Mouse (Mus musculus): Measurements from ENCODE around the gene Gnrhr.

Gene Gnrhr

DNA sequence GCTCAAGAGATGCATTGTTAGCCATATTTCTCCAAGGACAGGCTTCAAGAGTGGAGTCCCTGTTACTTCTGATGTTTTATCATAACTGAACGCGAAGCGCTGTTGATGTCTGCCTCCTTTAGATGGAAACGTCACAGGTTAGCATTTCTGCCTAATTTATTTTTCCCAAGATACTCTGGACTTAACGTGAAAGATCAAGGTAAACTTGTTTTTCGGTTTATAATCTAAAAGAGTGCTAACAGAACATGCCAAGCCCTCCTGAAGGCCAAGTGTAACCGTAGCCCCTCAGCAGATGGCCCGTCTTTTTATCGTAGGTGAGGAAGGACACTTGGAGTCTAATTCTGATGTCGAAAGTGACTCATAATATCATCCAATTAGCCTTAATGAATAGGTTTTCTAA is at the start of gene Gnrhr:
Gene Gnrhr, minus strand, starts transcription at position 101 of the 400 bp plus-strand sequence.
- DNase-seq: no peak

DNA sequence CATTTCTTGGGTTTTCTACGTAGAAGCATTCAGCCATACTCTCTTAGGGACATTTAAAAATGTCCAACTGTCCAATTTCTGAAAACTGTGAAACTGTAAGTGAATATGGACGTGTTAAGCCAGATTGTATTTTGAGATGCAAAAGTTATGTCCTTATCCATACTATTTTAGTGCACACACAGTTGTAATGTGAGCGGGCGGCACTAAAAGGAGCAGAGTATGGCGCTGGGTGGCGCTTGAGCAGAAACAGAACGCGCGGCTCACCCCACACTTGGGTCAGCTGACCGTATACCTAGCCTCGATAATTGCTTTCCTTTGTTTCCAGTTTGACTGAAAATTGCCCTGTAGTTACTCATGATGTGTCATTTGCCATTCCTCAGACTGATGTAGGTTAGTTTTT is 48.9 kb upstream of the Gnrhr start:
- DNase-seq: no peak

DNA sequence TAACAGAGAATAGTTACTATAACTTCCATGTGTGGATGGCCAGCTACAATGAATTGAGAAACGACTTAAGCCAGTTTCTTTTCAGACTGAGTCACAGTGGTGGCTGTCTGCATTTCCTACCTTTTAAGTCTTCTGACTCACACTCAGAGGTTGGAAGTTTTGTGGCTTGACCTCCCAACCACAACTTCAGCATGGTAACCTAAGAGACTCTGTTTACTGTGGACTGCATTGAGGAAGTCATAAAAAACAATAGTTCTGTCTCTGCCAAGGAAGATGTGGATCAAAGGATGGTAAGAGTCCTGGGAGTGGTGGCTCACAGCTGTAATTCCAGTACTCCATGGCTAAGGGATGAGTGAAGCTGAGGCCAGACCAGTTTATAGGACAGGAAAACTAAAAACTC is 47.2 kb upstream of the Gnrhr start:
- DNase-seq: no peak

DNA sequence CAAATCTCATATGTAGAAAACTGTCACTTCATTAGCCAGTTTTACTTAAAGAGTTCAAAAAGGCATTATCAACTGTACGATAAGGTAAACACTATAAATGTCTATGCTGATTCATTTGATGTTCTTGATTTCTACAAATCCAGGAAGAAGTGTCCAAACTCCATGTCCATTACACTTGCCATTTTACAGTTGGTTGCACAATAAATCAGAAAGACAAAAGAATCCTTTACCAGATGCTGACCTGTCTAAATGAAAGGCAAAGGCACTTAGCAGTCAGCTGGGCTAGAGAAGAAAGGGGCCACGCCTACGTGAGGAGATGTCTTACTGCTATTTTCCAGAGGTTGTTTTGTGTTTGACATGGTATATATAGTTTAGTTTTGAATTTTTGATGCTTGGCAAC is 46.6 kb upstream of the Gnrhr start:
- DNase-seq: no peak

DNA sequence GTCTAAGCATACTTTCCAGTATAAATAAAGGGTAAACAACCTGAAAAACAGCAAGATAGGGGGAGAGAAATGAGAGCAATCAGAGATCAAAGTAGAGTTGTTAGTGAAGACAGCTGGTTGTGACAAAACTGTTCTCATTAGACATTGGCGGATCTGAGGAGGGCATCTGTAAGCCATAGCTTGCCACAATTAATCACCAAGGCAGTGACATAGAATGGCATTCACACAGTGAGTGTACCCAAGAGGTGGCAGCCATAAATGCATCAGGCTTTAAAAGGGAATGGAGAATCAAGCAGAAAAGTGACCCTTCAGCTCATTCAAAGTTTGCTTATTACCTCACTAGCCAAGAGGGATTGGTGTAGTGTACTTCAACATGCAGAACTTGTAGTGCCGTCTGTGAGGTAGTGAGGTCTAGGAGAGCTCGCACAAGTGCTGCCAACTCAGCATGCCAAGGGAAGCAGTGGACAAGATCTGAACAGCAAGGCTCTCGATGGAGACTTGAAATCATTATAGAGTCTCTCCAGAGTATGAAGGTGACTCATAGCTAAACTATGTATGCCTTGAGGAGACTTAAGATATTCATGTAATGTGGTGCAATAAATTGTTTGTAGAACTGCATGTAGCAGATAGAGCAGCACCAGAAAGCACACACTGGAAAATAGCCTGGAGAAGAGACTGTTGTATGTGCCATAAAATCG is 29.6 kb upstream of the Gnrhr start:
- no peak for DNase-seq

DNA sequence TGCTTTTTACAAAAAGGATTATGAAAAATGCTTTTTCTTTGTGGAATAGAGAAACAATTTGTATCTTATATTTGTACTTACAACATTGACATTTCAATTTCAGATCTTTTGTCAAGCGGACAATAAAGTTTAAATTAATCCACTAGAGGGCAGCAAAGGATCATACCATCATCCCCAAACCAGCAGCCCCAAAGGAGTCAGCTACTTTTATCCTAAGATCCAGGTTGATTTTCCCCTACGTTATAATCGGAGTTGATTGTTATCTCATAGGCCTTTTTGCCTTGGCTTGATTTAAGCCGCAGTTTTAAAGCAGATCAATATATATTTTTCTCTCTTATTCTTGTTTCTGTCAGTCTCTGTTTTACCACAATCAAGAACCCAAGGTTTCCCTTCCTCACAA is 6.3 kb downstream of the Gnrhr start:
- DNase-seq: no peak

DNA sequence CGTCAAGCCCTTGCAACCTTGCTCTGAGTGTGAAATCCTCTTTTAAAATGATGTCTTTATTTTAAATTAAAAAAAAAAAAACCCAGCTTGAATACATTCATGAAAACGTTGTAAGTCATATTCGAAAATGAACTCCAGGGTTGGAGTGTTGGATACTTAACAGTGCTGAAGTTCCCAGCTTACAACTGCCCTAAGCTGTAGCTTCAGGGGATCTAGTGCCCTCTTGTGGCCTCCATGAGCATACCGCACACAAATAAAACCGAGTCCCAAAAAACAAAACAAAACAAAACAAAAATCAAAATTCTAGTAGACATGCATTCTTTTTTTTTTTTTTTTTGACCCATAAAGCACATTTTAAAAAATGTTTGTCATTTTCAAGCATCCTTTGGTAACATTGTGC is 6.9 kb downstream of the Gnrhr start:
- no peak for DNase-seq

DNA sequence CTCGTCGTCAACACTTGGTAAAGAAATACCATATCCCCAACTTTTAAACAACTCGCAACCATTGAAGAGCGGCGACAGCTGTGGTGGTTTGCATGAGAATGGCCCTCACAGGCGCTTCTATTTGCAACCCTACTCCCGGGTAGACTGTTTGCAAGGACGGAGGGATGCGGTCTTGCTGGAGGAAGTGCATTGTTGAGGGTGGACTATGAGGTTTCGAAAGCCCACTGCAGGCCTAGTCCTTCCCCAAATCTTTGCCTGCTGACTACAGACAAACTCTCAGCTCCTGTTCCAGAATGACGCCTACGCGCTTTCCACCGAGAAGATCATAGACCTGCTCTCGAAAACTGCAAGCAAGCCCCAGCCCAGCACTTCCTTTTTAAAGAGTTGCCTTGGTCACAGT is 7.4 kb downstream of the Gnrhr start:
- DNase-seq: no peak

DNA sequence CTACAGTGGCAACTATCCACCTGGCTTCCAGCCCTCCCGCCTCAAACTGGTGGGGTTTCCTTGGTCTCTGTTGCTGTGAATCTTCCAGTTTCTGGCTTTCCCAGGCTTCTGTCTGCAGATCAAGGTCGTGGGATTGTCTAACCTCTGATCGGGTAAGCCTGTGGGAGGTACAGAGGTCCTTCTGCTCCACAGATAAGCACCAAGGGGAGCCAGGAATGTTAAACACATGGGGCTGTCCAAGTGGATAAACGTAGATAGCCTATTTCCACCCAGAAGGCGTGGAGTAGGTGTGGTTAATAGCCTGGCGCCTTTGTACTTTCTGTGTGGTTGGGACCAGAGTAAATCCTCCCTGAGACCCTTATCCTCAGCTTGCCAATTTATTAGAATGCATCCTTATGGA is 10.3 kb downstream of the Gnrhr start:
- no peak for DNase-seq

DNA sequence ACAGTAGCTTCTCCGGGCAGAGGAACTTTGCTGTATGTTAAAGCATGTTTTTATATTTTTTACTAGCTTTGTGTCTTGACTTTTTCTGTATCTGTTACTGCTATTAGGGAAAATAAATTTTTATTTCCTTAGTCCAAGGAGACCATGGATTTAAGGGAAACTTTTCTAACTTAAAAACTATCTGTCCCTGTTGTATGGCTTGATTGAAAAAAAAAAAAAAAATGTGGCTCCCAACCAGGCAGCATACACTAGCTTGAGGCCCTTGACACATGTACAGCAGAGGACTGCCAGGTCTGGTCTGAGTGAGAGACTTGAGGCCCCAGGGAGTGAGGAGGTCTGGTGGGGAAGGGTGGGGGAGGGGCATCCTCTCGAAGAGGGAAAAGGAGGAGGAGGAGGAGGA is 23.9 kb downstream of the Gnrhr start:
- DNase-seq: peak; percentile 9

DNA sequence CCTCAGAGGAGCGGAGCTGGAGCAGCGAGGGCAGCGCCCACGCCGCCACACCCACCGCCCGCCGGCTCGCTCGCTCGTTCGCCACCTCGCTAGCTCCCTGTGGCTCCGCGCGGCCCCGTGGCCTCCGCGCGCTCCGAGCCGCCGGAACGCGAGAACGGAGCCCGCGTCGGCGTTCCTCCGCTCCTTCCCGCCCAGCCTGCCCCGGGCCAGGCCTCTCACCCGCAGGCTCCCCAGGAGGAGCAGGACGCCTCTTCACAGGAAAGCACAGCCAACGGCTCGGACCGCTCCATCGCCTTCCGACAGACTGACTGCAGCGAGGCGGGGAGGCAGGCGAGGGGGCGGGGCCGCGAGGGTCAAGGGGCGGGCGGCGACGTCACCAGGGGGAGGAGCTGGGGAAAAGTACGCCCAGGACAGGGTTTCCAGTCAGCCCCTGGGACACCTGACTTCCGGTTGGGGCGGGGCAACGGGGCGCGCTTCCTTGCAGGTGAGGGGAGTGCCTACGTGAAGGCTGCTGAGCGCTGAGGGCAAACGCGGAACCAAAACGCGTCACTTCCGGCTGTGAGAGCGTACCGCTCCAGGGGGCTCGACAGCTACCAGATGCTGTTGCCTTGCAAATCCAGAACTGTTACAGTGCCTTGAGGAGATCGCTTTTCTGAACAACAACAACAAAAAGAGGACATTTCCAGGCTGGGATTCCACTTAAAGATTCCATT is 25.1 kb downstream of the Gnrhr start, which contains the start of gene Uba6:
Gene Uba6, minus strand, starts transcription at position 355 of the 713 bp plus-strand sequence.
- peak; percentile 100 for DNase-seq

DNA sequence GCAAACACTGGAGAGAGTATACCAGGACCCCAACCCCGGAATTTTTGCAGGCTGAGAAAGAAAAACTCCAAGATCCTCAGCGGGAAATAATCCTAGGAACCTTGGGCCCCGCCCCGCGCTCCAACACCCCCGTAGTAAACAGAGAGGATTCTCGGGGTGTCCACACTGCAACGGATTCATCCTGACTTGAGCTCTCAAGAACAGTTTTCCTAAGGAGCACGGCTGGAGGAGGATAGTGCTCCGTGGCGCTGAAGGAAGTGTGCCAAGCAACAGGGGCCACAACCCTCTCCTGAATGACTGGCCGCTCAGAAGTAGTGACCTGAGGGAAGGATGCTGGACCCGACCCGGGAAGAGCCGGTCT is 25.6 kb downstream of the Gnrhr start:
- DNase-seq: no peak

Data from cerebellum, adult 11-12 months (tissue).